Mouse (Mus musculus): Measurements from ENCODE around the gene Eif4b. TPM values are rescaled to one million over a fixed set of nuclear protein-coding genes. Genes with fewer than 3 reads are reported as not detected.
A peak's percentile ranks its signal among the peaks of the same experiment; 100 is the strongest.

The Eif4b gene
- 100 to 1,000 TPM; 175 to 212 (median 192) TPM for total RNA-seq (2022)

DNA sequence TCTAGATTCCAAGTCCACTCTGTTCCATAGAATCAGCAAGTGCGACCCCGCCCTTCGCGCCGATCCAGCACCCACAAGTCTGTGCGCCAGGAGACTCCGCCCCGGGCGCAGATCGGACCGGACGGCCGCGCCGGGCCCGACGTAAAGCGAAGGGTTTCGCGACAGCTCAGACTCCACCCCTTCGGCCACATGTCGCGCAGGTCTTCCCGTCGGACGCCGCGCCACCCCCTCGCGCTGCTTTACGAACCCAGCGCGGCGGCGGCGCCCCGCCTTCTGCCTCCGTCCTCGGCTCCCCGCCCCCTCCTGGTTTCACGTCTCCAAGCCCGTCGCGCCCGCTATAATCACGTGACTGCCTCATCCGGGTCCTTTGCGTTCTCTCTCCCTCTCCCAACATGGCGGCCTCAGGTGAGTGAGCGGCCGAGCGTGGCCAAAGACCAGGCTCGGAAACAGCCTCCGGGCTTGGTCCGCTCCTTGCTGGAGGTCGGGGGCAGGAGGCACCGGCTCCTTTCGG is at the start of gene Eif4b:
Gene Eif4b, plus strand, starts transcription at position 215 of the 511 bp plus-strand sequence.
- peak; percentile 98 to 99 for DNase-seq (ENCODE audit: low spot score in 2 of 2)

DNA sequence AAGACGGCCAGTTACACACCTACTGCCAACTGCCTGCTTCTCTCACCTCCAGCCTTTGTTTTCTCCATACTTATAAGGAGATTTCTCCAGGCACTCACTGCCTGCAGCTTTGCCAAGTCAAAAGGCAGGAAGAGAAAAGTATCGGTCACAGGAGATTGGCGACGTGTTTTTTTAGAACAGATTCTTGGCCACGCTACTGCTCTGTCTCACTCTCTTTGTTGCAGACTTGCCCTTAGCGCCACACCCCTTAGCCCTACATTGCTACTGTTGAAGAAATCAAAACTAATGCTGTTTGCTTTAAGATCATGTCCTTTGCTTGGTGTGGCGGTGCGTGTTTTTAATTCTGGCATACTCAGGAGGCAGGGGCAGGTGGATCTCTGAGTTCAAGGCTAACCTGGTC is 49.7 kb upstream of the Eif4b start:
- no peak for DNase-seq (ENCODE audit: low spot score in 2 of 2)

DNA sequence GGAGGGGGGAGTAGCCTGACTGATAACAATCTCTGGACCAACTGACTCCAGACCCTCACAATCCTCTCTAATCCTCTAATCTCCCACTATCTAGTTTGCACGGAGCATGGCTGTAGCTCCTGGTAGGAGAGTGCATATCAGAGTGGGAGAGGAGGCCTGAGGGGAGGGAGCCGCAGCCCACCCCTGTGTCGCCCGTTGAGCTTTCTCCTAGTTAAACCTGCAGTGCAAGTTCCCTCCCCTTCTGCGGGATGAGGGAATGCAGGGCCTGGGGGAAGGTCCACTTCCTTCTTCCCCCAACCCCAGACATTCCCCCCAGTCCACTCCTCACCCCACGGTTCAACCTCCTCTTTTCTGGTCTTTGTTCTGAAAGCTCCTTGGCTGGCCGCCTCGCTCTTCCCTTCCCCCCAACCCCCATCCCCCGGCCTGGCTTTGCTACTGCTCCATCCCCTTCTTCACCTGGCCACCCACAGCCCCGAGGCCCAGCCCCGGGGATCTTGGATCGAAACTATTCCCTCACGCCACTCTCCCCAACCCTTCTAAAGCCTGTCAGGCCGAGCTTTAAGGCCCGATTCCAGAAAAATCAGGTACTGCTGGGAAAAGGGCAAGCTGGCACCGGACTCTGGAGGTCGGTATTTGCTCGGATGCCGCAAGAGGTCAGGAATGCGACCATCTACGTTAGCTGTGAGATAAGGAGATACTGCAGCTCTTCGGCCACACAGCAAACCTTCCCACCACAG is 48.3 kb upstream of the Eif4b start:
- DNase-seq (ENCODE audit: low spot score in 2 of 2), result no peak

DNA sequence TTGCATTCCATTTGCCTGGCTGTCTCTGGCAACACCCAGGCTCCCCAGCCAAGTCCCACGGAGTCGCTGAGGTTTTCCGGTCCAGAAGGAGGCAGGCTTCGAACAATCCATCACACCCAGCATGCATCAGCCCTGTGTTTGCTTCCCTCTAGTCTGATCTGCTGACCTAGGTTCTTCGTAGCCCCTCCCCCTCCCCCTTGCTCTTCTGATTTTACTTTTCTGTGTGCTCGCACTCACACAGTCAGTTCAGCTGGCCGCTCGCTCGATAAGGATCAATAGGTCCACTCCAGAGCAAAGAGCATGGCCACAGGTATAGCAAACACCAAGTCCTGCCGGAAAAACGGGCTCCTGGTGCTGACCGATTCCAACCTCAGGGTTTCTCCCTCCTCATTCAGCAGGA is 47.1 kb upstream of the Eif4b start:
- DNase-seq (ENCODE audit: low spot score in 2 of 2), result no peak

DNA sequence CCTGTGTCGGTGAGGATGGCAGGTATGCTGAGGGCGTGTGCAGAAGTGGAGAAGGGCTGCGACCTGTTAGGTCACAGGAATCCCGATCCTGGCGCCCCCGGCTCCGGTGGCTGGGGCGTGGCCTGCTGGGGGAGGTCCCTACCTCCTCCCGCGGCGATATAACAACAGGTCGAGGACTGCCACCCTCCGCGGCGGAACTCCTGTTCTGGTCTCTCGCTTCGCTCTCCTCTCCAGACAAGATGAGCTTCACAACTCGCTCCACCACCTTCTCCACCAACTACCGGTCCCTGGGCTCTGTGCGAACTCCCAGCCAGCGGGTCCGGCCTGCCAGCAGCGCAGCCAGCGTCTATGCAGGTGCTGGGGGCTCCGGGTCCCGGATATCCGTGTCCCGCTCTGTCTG is 45.5 kb upstream of the Eif4b start, which contains the start of gene Krt18:
Gene Krt18, plus strand, starts transcription at position 141 of the 400 bp plus-strand sequence.
- DNase-seq (ENCODE audit: low spot score in 2 of 2), result no peak

DNA sequence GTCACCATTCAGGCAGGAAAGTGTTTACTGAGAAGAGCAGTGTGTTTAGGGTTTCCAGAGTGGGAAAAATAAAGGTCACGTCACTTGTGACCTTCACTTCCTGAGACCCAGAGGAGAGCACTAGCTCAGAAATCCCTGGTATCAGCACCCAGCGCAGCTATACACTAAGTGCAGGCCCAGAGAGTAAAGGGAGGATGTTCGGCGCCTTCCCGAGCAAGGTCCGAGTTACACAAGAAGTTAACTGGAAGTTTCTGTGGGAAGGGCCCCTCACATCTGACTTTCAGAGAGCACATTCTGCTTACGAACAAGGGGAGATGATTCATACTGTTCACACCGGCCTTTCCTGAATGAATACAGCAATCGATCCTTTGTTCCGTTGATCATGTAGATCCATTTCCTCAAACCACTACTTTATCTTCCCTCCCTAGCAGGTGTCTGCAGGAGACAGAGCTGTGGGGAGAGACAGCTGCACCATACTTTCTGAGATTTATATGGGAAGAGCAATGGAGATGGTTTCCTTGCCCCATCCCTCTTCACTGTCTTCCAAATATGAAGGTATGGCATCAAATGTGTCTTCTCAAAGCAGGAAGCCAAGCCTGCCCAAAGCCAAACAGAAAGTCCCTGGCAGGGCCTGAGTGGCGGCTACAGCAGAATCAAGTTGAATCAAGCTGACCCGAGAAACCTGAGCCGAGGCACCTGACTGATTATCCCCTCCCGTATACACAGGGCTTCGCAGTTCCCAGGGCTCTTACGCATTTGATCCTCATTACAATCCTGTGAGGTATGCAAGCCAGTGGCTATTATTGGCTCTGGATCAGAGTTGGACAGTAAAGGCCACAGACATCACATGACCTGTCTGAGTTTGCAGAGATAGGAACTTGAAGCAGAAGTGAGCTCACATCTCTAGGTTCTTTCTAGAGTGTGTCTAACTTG is 39.2 kb upstream of the Eif4b start:
- no peak for DNase-seq (ENCODE audit: low spot score in 2 of 2)

DNA sequence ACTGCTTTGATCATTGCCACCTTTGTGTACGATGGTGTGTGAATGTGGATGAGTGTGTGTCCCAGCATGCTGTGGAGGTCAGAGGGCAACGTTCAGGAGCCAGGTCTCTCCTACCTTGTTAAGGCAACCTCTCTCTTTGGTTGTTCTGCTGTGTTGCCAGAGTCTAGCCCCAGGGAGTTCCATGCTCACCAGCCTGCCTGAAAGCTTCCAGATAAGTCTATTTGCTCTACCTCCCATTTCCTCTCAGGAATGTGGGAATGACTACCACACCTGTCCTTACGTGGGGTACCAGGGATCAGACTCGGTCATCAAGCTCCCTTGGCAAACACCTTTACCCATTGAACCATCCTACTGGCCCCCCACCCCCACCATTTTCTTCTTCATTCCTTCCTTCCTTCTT is 33.3 kb upstream of the Eif4b start:
- no peak for DNase-seq (ENCODE audit: low spot score in 2 of 2)

DNA sequence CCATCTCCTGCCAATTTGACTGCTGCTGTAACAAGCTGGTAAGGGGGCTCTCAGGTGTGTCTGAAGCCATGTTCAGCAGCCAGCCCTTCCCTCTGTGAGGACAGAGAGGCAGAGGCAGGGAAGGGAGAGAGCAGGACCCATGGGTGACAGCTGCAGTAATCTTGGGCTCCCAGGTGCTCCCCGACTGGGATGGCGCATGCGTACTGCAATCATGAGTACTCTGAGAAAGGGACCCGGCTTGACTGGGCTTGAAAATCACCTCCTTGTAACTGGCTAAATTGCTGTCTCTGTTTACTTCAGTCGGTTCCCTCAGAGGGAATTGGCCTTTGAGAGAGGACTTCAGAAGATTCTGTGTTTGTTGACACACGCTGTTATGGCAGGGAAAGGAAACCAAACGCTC is 31.6 kb upstream of the Eif4b start:
- no peak for DNase-seq (ENCODE audit: low spot score in 2 of 2)

DNA sequence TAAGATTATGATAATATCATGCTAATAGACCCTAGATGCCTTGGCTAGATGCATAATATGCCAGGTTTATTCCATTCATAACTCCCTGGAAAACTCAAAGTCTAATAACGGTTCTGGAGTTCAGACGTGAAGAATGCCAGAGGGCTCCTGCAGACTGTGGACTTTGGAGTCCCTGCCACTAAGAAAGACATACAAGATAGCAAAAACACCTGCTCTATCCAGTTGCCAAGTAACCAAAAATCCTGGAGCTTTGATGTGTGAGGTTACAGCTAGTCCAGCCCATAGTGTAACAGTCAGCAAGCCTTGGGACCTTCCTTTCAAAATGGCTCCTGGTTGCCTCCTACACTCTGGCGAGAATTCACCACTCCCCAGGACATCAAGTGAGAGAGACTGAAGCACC is 28.8 kb upstream of the Eif4b start:
- DNase-seq (ENCODE audit: low spot score in 2 of 2), result no peak

DNA sequence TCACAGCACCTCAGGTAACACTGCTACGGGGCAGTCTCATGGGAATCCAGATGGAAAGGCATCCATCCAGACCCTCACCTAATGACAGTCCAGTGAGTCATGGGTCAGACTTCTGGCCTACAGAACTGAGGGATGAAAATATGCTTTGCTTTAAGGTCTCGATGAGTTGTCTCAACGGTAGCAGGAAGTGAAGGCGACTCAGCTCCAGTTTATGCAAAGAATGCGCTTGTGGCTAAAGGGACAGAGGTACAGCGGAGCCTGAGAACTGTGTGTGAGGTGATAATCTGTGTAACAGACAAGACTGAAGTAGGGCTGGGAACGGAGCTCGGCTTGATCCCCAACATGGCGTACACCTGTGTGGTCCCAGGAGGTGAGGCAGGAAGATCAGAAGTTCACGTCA is 27.9 kb upstream of the Eif4b start:
- no peak for DNase-seq (ENCODE audit: low spot score in 2 of 2)

DNA sequence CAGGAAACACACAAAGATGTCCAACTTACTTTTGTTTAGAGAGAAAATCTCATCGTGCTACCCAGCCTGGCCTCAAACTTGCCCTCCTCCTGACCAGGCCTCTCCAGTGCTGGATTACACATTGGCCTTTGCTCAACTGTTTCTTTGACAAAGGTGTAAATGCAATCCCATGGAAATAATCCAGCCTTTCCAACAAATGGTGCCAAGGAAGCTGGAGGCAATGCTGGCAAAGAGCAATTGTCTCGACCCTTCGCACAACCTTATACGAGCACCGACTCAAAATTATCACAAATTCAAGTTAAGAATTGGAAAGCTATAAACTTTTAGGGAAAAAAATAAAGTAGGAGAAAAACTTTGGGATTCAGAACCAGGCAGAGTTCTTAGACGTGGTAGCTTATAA is 25.6 kb upstream of the Eif4b start:
- DNase-seq (ENCODE audit: low spot score in 2 of 2), result no peak

DNA sequence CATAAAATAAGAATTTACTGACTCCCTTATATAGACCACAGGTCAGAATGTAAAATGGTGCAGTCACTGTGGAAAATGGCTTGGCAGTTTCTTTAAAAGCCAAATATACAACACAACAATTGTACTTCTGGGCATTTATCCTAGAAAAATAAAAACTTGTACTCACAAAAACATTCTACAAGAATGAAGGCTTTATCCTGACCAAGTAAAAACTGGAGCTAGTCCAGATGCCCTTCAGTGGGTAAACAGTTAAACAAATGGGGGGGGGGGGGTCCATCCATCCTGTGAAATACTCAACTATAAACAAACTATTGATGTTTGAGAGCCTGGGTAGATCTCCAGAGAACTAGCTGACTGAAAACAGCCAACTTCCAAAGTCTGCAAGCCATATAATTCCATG is 23.7 kb upstream of the Eif4b start:
- no peak for DNase-seq (ENCODE audit: low spot score in 2 of 2)

DNA sequence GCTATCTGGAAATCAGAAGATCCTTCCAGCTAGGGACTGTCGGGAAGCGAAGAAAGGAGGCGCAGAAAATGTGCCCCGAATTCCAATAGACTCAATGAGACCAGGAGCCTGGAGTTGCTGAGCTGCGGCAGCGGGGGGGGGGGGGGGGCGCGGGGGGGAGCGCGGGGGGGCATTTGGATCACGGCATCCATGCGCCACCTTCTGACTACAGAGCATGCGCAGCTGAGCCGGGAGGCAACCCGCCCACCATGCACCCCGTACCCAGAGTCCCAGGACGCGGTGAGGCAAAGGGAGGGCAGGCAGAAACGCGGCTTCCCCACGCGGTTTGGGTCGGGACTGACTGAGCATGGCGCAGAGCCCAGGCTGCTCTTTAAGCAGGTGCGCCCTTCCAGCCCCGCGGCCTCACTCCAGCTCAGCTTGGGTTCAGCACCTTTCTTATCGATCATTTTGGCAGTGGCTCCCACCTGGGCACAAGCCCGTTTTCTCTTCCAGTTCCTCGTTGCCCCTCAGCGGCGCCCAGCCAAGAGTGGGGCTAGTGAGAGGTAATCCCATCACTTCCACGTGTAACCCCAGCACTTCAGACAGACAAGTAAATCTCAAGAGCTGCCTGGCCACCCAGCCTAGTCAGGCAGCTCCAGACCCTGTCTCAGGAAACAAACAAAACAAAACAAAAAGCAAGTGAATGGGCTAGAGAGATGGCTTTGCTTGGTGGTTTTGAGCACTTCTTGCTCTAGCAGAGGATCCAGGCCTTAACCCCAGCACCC is 21.5 kb upstream of the Eif4b start:
- DNase-seq (ENCODE audit: low spot score in 2 of 2), result peak in 1 of 2 experiments; percentile 59

DNA sequence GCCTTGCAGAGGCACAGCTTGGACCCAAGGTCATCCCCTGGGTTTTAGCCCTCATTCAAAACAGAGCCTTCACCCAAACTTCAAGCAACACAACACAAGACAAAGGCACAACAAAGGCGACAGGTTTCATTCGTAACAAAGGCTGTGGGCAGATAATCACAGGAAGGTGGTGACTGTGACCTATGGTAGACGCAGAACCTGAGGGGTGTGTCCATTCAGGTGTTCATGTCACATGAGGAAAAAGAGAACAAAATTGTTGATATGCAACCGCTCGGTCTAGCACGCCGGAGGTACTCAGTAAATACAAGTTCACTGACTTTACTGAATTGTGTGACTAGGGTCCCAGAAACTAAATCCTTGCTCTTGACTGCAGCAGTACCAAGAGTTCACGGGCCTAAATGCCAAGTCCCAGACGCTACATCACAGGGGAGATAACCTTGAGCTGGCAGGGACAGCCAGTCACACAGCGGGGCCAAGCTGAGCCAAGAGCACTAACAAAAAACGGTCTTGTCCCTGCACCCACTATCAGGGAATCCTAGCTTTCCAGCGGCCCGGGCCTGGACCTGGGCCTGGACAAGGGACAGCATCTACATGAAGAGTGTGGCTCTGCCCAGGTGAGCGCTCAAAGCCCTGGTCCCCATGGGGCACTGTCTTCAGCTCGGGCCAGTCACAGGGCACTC is 16.9 kb upstream of the Eif4b start:
- DNase-seq (ENCODE audit: low spot score in 2 of 2), result no peak

DNA sequence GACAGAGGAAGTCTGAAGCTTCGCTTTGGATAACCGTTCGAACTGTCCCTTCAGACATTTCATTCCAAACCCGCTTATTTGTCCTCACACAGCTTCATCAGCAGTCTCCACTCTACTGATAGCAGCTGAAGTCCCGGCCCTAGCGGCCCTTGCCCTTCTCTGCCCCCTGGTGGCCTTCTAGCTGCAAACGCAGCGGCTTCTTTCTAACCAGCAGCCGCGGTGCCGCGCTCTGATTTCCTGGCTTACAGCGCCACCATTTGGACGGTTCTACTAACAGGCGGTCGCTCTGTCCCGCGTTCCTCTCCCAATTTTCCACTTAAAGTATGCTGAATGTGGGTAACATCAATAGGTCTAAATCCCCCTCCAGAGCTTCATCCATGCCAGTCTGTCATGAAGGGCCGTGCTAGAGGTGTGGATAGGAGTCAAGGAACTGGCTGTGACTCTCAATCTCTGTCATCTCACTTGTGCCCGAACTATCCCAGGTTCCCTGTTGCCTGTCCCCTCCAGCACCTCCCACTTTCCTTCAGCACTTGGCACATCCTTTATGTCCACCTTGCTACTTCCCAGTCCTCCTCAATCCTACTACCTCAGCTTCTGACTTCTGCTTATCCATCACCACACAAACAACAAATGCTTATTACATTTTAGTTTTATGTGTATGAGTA is 7.8 kb upstream of the Eif4b start:
- DNase-seq (ENCODE audit: low spot score in 2 of 2), result peak; percentile 87 to 94

DNA sequence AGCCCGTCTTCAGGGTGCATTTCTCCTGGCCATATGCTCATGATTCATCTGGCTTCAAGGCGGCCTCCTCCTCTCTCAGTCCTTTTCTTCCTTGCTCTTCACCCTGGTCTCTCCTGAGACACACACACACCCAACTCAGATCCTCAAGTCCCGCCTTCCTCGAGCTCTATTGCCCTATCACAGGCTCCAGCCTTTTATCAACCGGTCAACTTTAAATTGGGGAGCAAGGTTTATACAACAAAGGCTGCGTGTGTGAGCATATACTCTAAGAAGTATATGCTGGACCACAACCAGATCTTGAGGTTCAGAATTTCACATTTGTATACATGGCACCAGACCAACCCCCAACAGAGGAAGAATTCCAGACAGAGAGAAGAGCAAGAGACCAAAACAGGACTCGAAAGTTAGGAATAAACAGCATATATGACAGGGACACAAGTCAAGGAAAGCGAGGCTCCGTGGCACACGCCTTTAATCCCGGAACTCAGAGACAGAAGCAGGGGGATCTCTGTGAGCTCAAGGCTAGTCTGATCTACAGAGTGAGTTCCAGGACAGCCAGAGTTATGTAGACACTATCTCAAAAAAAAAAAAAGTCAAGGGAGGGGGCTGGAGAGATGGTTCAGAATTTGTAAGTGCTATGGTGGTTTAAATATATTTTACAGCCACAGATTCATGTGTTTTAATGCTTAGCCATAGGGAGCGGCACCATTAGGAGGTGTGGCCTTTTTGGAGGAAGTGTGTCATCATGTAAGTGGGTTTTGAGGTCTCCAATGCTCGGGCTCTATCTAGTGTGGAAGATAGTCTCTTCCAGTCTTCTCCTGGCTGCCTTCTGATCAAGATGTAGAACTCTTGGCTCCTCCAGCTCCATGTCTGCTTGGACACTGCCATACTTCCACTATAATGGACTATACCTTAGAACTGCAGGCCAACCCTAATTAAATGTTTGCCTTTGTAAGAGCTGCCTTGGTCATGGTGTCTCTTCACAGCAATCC is 2.8 kb upstream of the Eif4b start:
- no peak for DNase-seq (ENCODE audit: low spot score in 2 of 2)

DNA sequence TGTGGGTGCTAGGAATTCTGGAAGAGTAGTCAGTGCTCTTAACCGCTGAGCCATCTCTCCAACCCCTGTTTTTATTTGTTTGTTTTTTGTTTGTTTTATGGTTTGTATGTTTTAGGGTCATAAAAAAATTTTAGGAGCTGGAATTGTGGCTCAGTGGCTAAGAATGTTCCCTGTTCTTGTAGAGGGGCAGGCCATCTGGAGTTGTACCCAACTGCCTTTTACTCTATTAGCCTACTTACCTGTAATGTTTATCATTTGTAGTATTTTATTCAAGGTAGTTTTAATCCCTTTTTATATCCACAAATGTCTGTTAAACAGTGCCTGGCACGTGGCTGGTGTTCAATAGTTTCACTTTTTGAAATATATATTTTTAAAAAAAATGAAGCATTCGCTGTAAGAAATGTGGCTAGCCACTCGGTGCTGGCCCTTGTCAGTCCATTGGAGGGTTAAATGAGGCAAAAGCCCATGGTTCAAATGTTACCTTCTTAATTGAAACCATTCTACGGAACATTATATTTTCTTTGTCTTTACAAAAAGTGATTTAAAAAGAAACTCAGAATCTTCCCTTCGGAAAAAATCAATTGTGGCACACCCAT is 512 bp upstream of the Eif4b start:
- DNase-seq (ENCODE audit: low spot score in 2 of 2), result no peak

DNA sequence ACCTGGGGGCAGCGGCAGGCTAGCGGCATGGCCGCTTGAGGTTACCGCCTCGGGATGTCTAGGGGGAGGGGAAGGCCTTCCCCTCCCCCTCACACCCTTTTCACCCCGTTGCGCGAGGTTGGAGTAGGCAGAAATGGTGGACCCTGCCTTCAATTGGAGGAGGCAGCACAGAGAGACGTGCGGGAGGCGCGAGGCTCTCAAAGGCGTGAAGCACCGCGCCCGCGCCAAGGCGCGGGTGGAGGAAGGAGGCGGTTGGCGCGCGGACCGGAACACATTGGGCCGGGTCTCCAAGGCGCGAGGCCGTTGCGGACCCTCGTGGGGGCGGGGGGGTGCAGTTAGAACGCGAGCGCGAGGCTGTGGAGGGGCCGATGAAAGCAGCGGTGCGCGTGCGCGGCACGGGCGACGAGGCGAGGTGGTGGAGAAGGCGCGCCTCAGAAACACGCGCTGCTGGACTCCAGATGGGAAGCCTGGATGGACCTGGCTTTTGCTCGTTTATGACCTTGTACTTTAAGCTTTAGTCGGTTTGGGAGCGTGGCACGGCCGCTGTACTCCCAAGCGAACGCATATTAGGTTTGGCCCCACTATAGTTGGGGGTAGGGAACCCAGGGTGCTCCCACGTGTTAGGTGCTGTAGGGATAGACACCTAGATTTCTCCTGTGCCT is 628 bp downstream of the Eif4b start:
- DNase-seq (ENCODE audit: low spot score in 2 of 2), result peak; percentile 55 to 56
